Comparison of ENCODE assay signal across 9 mouse cellular contexts in the genomic region with DNA sequence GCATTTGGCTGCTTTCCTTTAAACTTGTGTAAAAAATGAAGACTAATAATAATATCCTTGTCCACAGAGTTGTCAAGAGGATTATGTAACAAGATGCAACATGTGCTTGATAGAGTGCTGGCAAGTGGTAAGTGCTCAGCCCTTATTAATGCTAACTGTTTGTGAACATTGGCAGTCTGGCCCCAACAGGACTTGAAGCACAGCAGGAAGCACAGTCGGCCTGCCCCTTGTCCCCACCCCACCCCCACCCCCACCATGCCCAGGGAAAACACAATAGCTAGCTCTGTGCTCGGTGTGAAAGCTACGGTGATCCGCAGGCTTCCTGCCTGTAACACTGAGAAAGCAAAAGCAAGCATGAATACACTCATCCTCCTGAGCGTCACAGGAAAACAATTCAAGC. TPM values are rescaled to one million over a fixed set of nuclear protein-coding genes. Genes with fewer than 3 reads are reported as not detected.
DNase-seq lines count a peak whose midpoint lies in the region; ATAC-seq and TF ChIP-seq lines count a peak whose summit lies in the region.
"Had no signal": no experiment of that assay in that cellular context is flagged by ENCODE, and none has a peak within 500 bp of the region (broad histone marks: within the 10 kb centered on the region; RNA-seq: fewer than 3 reads in every experiment).

No protein-coding gene starts in this region.

- H3K9ac ChIP-seq in heart, embryonic 11.5 days (ENCODE audit: low read depth, low read length): no peak overlapping the region
- no peak overlapping the region for H3K9ac ChIP-seq in heart, embryonic 16.5 days (ENCODE audit: low read length)

- H3K4me3 ChIP-seq in heart, embryonic 11.5 days (ENCODE audit: low read depth, low read length): no peak overlapping the region
- no peak overlapping the region for H3K4me3 ChIP-seq in heart, embryonic 16.5 days (ENCODE audit: low read length)
- no peak overlapping the region for H3K4me3 ChIP-seq in gastrocnemius, adult 2 months

- no peaks in the 10 kb centered on the region for H3K36me3 ChIP-seq in heart, embryonic 11.5 days (ENCODE audit: control insufficient read depth, insufficient read depth, low read length)
- no peaks in the 10 kb centered on the region for H3K36me3 ChIP-seq in heart, embryonic 16.5 days (ENCODE audit: control insufficient read depth, insufficient read depth)

- intact Hi-C loops in heart, postnatal 14 days (cut with DNase I): no loop called here
- intact Hi-C loops in gastrocnemius, adult 2 months (cut with DNase I): no loop called here

- no peaks in the 10 kb centered on the region for H3K9me3 ChIP-seq in heart, embryonic 11.5 days (replicated peaks; ENCODE audit: control insufficient read depth, low read length)
- no peaks in the 10 kb centered on the region for H3K9me3 ChIP-seq in heart, embryonic 16.5 days (replicated peaks; ENCODE audit: control insufficient read depth, low read length)

- TF ChIP-seq CTCF in gastrocnemius, adult 2 months (IDR thresholded peaks at IDR 0.05): no peak

- no peaks in the 10 kb centered on the region for H3K27me3 ChIP-seq in heart, embryonic 11.5 days (ENCODE audit: control insufficient read depth, insufficient read depth, low read length)
- no peaks in the 10 kb centered on the region for H3K27me3 ChIP-seq in heart, embryonic 16.5 days (ENCODE audit: control insufficient read depth, insufficient read depth, low read length)

- H3K27ac ChIP-seq in heart, embryonic 11.5 days (ENCODE audit: low read depth, low read length): no peak overlapping the region
- no peak overlapping the region for H3K27ac ChIP-seq in heart, embryonic 16.5 days (ENCODE audit: low read length)
- H3K27ac ChIP-seq in gastrocnemius, adult 2 months: no peak overlapping the region

- DNase-seq in heart, postnatal 14 days: no peak
- DNase-seq in kidney, adult 18-20 months: no peak
- DNase-seq in gastrocnemius, adult 2 months: no peak
- DNase-seq in ovary, postnatal 14 days (ENCODE audit: low spot score): no peak
- DNase-seq: adrenal gland, postnatal 36 days had no signal

- no peak for ATAC-seq in heart, embryonic 11.5 days (replicated peaks; ENCODE audit: insufficient number of reproducible peaks, low FRiP score, low TSS enrichment)
- peak; percentile 32 for ATAC-seq in activated CD4-positive, CD25-positive, alpha-beta regulatory T cell, adult 4 months
- 0 out of 2 replicates have a peak, but pooled peaks have one; percentile 37 for ATAC-seq in heart, embryonic 16.5 days (replicated peaks; ENCODE audit: extremely low read depth, insufficient read depth, low FRiP score)
- ATAC-seq in megakaryocyte, adult 5-6 weeks (ENCODE audit: poor library complexity, severe bottlenecking): 0 out of 2 replicates have a peak, but pooled peaks have one; percentile 27

- H3K4me1 ChIP-seq in heart, embryonic 11.5 days (ENCODE audit: control insufficient read depth, insufficient read depth, low read length): no peaks in the 10 kb centered on the region
- H3K4me1 ChIP-seq in heart, embryonic 16.5 days (ENCODE audit: control insufficient read depth, insufficient read depth, low read length): no peaks in the 10 kb centered on the region

- WGBS in heart, embryonic 11.5 days (ENCODE audit: insufficient replicate concordance): 20% methylated on average over 5 of the region's 5 CpGs
- 21% methylated on average over 5 of the region's 5 CpGs for WGBS in heart, embryonic 16.5 days

- 0 out of 2 replicates have a peak overlapping the region, but pooled peaks have one; percentile 24 for H3K4me2 ChIP-seq in heart, embryonic 11.5 days
- H3K4me2 ChIP-seq in heart, embryonic 16.5 days (ENCODE audit: low read depth, low read length): peak overlapping the region; percentile 14; the same call in 1 of the 2 replicates

RNA-seq across cellular contexts. Expression of gene Bmx, which starts 12.3 kb away (rescaled TPM):
- 8.9 and 10.4 TPM in 2 replicates for polyA plus RNA-seq in heart, embryonic 11.5 days (2014; fragmentation: Nextera tagmentation; extraction: Ambion mirVana)
- total RNA-seq in heart, postnatal 14 days (2021): 1 to 10 TPM; 2.3 to 2.5 TPM
- polyA plus RNA-seq in activated CD4-positive, CD25-positive, alpha-beta regulatory T cell, adult 4 months (2017; shearing (Covaris generic)): not detected
- 3.8 and 5.5 TPM in 2 replicates for polyA plus RNA-seq in heart, embryonic 16.5 days (2015; fragmentation: Nextera tagmentation; extraction: Ambion mirVana)
- total RNA-seq in megakaryocyte, adult 5-6 weeks (2015): 27.4 and 30.8 TPM in 2 replicates
- total RNA-seq in megakaryocyte, adult 5-6 weeks (2017): 40.8 and 42.4 TPM in 2 replicates
- total RNA-seq in gastrocnemius, adult 2 months (2021): under 1 TPM; 0.08 to 0.28 TPM

RNA-seq across cellular contexts. Expression of gene Pir, which starts 23.5 kb away (rescaled TPM):
- 10.5 and 12.3 TPM in 2 replicates for polyA plus RNA-seq in heart, embryonic 11.5 days (2014; fragmentation: Nextera tagmentation; extraction: Ambion mirVana)
- 1 to 10 TPM; 2.6 to 5.0 TPM for total RNA-seq in heart, postnatal 14 days (2021)
- not detected for polyA plus RNA-seq in activated CD4-positive, CD25-positive, alpha-beta regulatory T cell, adult 4 months (2017; shearing (Covaris generic))
- polyA plus RNA-seq in heart, embryonic 16.5 days (2015; fragmentation: Nextera tagmentation; extraction: Ambion mirVana): 5.9 and 7.5 TPM in 2 replicates
- 3.9 and 6.1 TPM in 2 replicates for total RNA-seq in megakaryocyte, adult 5-6 weeks (2015)
- 1.7 and 2.8 TPM in 2 replicates for total RNA-seq in megakaryocyte, adult 5-6 weeks (2017)
- total RNA-seq in gastrocnemius, adult 2 months (2021): 1 to 10 TPM; 4.6 to 7.0 TPM

Comparison
In these comparisons a context has a peak if more than half of its experiments do, and no peak if none do; other contexts are left out.
1. RNA of gene Bmx, which starts 12.3 kb away (total RNA-seq): 27.4 to 42.4 TPM in megakaryocyte, adult 5-6 weeks; 2.3 to 2.5 TPM in heart, postnatal 14 days and 0.08 to 0.28 TPM in gastrocnemius, adult 2 months; every median in the first group is over 4 times any median in the second.